In the genomic region with DNA sequence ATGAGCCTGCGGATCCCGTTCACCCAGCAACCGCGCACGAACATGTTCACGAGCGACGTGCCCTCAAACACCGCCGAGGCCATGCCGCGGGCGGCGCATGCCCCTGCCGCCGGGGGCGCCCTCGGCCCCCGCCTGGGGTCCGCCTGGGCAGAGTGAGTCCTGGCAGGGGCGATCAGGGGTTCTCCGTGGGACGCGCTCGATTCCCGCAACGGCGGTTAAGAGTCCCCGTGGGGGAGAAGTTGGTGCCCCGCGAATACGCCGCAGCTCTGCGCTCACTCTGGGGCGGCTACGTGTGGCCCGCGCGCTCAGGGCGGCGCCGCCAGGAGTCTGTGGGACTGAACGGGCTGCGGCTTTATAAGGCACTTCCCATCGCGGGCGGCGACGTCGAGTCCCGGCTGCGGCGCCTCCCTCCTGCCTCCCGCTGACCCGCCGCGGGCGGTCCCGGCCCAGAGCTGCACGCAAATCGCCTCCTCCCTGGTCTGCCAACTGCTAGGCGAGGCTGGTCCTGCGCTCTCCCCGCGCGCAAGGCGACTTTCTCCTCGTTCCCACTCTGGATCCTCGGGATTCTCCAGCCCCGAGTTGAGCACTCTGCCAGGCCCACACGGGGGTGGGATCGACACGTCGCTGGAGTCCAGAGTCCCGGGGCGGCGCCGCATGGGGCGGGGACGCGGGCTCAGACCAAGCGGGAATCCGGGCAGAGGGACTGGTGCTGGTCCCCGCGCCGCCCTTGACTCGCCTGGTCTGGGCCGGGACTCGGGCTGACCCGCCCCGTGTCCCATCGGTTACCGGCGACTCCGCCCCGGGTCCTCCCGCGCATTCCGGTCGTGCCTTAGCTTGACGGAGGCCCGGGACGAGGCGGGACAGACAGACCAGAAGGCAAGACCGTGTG, we compare ENCODE assay signal across 8 mouse cellular contexts. TPM values are rescaled to one million over a fixed set of nuclear protein-coding genes. Genes with fewer than 3 reads are reported as not detected.
DNase-seq lines count a peak whose midpoint lies in the region; ATAC-seq and TF ChIP-seq lines count a peak whose summit lies in the region.

No protein-coding gene starts in this region.

- TF ChIP-seq POLR2A in limb, embryonic 14.5 days (IDR thresholded peaks at IDR 0.05; ENCODE audit: borderline replicate concordance, extremely low read depth, insufficient read depth, insufficient read length): no peak

- ATAC-seq in intestine, embryonic 16.5 days: peak; percentile 87
- peak; percentile 76 for ATAC-seq in limb, embryonic 14.5 days (ENCODE audit: low FRiP score, low read depth)
- ATAC-seq in midbrain, embryonic 14.5 days (ENCODE audit: low FRiP score, low TSS enrichment): peak; percentile 72

- peak overlapping the region; percentile 81 for H3K9ac ChIP-seq in intestine, embryonic 16.5 days (ENCODE audit: low read depth, low read length)
- peak overlapping the region; percentile 74 for H3K9ac ChIP-seq in limb, embryonic 14.5 days (ENCODE audit: low read depth, low read length, severe bottlenecking)
- peak overlapping the region; percentile 56 for H3K9ac ChIP-seq in midbrain, embryonic 14.5 days (replicated peaks; ENCODE audit: low read length)

- peak overlapping the region; percentile 93 for H3K4me2 ChIP-seq in intestine, embryonic 16.5 days (ENCODE audit: low read depth, low read length)
- peak overlapping the region; percentile 92 for H3K4me2 ChIP-seq in limb, embryonic 14.5 days (replicated peaks; ENCODE audit: low read depth, low read length, severe bottlenecking)
- H3K4me2 ChIP-seq in midbrain, embryonic 14.5 days (ENCODE audit: low read length): peak overlapping the region; percentile 91

- H3K9me3 ChIP-seq in intestine, embryonic 16.5 days (ENCODE audit: control insufficient read depth, low read length): no peaks in the 10 kb centered on the region
- no peaks in the 10 kb centered on the region for H3K9me3 ChIP-seq in limb, embryonic 14.5 days (ENCODE audit: control insufficient read depth, low read length)
- no peaks in the 10 kb centered on the region for H3K9me3 ChIP-seq in midbrain, embryonic 14.5 days (ENCODE audit: control insufficient read depth, low read length)

- under 1% methylated on average over 103 of the region's 105 CpGs for WGBS in intestine, embryonic 16.5 days
- WGBS in limb, embryonic 14.5 days: under 1% methylated on average over 97 of the region's 105 CpGs
- under 1% methylated on average over 105 of the region's 105 CpGs for WGBS in midbrain, embryonic 14.5 days

- peaks cover 15% of the 10 kb centered on the region for H3K4me1 ChIP-seq in intestine, embryonic 16.5 days (ENCODE audit: control insufficient read depth, insufficient read depth, low read length)
- peaks cover 17% of the 10 kb centered on the region for H3K4me1 ChIP-seq in limb, embryonic 14.5 days (ENCODE audit: control insufficient read depth, insufficient read depth, low read length)
- H3K4me1 ChIP-seq in midbrain, embryonic 14.5 days (ENCODE audit: control insufficient read depth, insufficient read depth, low read length): 0 out of 2 replicates have a peak, but pooled peaks cover 7% of the 10 kb centered on the region

- DNase-seq in ZHBTc4 (ENCODE audit: low read depth, low spot score): peak; percentile 85
- peak; percentile 76 for DNase-seq in embryo, embryonic 9.5 days (ENCODE audit: extremely low spot score)
- peak; percentile 99 for DNase-seq in heart, adult 11 months
- peak; percentile 60 for DNase-seq in limb, embryonic 14.5 days (ENCODE audit: low spot score)
- DNase-seq in midbrain, embryonic 14.5 days: peak; percentile 72
- peak; percentile 48 to 72 for DNase-seq in spleen, postnatal 10 days (ENCODE audit: low spot score in 2 of 2)
- no peak for DNase-seq in c-Kit-positive CD71-positive TER-119-positive erythroid progenitor cells, embryonic 14.5 days (ENCODE audit: low spot score)

- H3K4me3 ChIP-seq in intestine, embryonic 16.5 days (ENCODE audit: low read length): peak overlapping the region; percentile 62
- peak overlapping the region; percentile 71 for H3K4me3 ChIP-seq in limb, embryonic 14.5 days (replicated peaks; ENCODE audit: low read length)
- H3K4me3 ChIP-seq in midbrain, embryonic 14.5 days (replicated peaks; ENCODE audit: low read depth, low read length): peak overlapping the region; percentile 50

- 0 out of 2 replicates have a peak, but pooled peaks cover 2% of the 10 kb centered on the region for H3K27me3 ChIP-seq in intestine, embryonic 16.5 days (replicated peaks; ENCODE audit: control insufficient read depth, insufficient read depth, low read length)
- peaks cover 10% of the 10 kb centered on the region for H3K27me3 ChIP-seq in limb, embryonic 14.5 days (ENCODE audit: control insufficient read depth, insufficient read depth, low read length)
- H3K27me3 ChIP-seq in midbrain, embryonic 14.5 days (ENCODE audit: control insufficient read depth, insufficient read depth, low read length): peaks cover 49% of the 10 kb centered on the region

- peak overlapping the region; percentile 90 for H3K27ac ChIP-seq in intestine, embryonic 16.5 days (ENCODE audit: low read length)
- H3K27ac ChIP-seq in limb, embryonic 14.5 days (replicated peaks; ENCODE audit: low read depth, low read length): peak overlapping the region; percentile 78
- H3K27ac ChIP-seq in midbrain, embryonic 14.5 days (replicated peaks; ENCODE audit: low read depth, low read length): 0 out of 2 replicates have a peak overlapping the region, but pooled peaks have one; percentile 39

- H3K36me3 ChIP-seq in intestine, embryonic 16.5 days (ENCODE audit: control insufficient read depth, insufficient read depth, low read length): no peaks in the 10 kb centered on the region
- H3K36me3 ChIP-seq in limb, embryonic 14.5 days (ENCODE audit: control insufficient read depth, insufficient read depth, low read length): no peaks in the 10 kb centered on the region
- H3K36me3 ChIP-seq in midbrain, embryonic 14.5 days (ENCODE audit: control insufficient read depth, insufficient read depth, low read length): no peaks in the 10 kb centered on the region

RNA-seq across cellular contexts. Expression of a gene that starts 0.7 kb away (rescaled TPM):
- 22.6 and 25.6 TPM in 2 replicates for polyA plus RNA-seq in intestine, embryonic 16.5 days (2015; fragmentation: Nextera tagmentation; extraction: Ambion mirVana)
- 27.7 and 34.5 TPM in 2 replicates for polyA plus RNA-seq in limb, embryonic 14.5 days (2012; rRNA removed)
- polyA plus RNA-seq in limb, embryonic 14.5 days (2014; fragmentation: Nextera tagmentation; extraction: Ambion mirVana): 23.8 and 24.0 TPM in 2 replicates
- polyA plus RNA-seq in midbrain, embryonic 14.5 days (2014; fragmentation: Nextera tagmentation; extraction: Ambion mirVana): 9.6 and 10.1 TPM in 2 replicates

Comparison
In these comparisons a context has a peak if more than half of its experiments do, and no peak if none do; other contexts are left out.
1. H3K27ac ChIP-seq: peak in every context shown above with its lines; median percentile 90 in intestine, embryonic 16.5 days; 78 in limb, embryonic 14.5 days; 39 in midbrain, embryonic 14.5 days.